Mouse (Mus musculus) ovary, postnatal 36 days (tissue): ENCODE results near the gene Rfng.
"Not testable (repeated sequence)": the region's sequence is repeated elsewhere in the genome, so short reads cannot be mapped to it uniquely, and the experiment has no call there.

Experiments
- DNase-seq: peaks from one replicate; pipeline ENCODE4 v3.0.0; 2022; ENCODE audit warnings: low spot score, mixed read lengths

Rfng gene

GRCm38 (mm10) chr11:120812068-120812467 is 28.1 kb upstream of the Rfng start:
- DNase-seq = no peak

GRCm38 (mm10) chr11:120808010-120808409 is 24.0 kb upstream of the Rfng start:
- no peak for DNase-seq

- DNase-seq = no peak
Measured at GRCm38 (mm10) chr11:120805375-120806298, 21.6 kb upstream of the Rfng start.

GRCm38 (mm10) chr11:120804769-120805168 is 20.8 kb upstream of the Rfng start:
- no peak for DNase-seq

GRCm38 (mm10) chr11:120804274-120804673 is 20.3 kb upstream of the Rfng start:
- no peak for DNase-seq

GRCm38 (mm10) chr11:120800061-120800904 is 16.3 kb upstream of the Rfng start:
- peak; percentile 87 for DNase-seq

GRCm38 (mm10) chr11:120799316-120799890 is 15.4 kb upstream of the Rfng start:
- no peak for DNase-seq

GRCm38 (mm10) chr11:120798244-120798643 is 14.2 kb upstream of the Rfng start:
- DNase-seq = no peak

GRCm38 (mm10) chr11:120796614-120796946 is 12.6 kb upstream of the Rfng start:
- DNase-seq = no peak

- DNase-seq = peak; percentile 98
Measured at GRCm38 (mm10) chr11:120795756-120796613, 12.0 kb upstream of the Rfng start, which contains the start of gene Dus1l. Gene Dus1l, minus strand, starts transcription at chr11:120796403.

GRCm38 (mm10) chr11:120792652-120793051 is 8.6 kb upstream of the Rfng start:
- no peak for DNase-seq

- DNase-seq = no peak
Measured at GRCm38 (mm10) chr11:120789810-120790209, 5.8 kb upstream of the Rfng start.

GRCm38 (mm10) chr11:120789355-120789754 is 5.3 kb upstream of the Rfng start:
- no peak for DNase-seq

- not testable (repeated sequence) for DNase-seq
Measured at GRCm38 (mm10) chr11:120788460-120788859, 4.5 kb upstream of the Rfng start.

GRCm38 (mm10) chr11:120785145-120785544 is 1.1 kb upstream of the Rfng start:
- DNase-seq = no peak

- no peak for DNase-seq
Measured at GRCm38 (mm10) chr11:120783426-120784063, 462 bp downstream of the Rfng start.

- DNase-seq = not testable (repeated sequence)
Measured at GRCm38 (mm10) chr11:120781361-120781760, 2.6 kb downstream of the Rfng start.

GRCm38 (mm10) chr11:120779876-120780275 is 4.1 kb downstream of the Rfng start:
- no peak for DNase-seq

GRCm38 (mm10) chr11:120777123-120777522 is 6.9 kb downstream of the Rfng start:
- no peak for DNase-seq

GRCm38 (mm10) chr11:120775774-120776469 is 8.1 kb downstream of the Rfng start:
- DNase-seq = peak; percentile 93
